Mouse (Mus musculus) 3134 (cell line): ENCODE results near the gene Acy3.
A peak's percentile ranks its signal among the peaks of the same experiment; 100 is the strongest.

ENCODE experiments used
- DNase-seq: peaks from one replicate; pipeline ENCODE4 v3.0.0-alpha.2; 2011; ENCODE audit warnings: low spot score; ENCODE audit not compliant: insufficient read length; ENCODE audit errors: extremely low read depth

The Acy3 gene

DNA sequence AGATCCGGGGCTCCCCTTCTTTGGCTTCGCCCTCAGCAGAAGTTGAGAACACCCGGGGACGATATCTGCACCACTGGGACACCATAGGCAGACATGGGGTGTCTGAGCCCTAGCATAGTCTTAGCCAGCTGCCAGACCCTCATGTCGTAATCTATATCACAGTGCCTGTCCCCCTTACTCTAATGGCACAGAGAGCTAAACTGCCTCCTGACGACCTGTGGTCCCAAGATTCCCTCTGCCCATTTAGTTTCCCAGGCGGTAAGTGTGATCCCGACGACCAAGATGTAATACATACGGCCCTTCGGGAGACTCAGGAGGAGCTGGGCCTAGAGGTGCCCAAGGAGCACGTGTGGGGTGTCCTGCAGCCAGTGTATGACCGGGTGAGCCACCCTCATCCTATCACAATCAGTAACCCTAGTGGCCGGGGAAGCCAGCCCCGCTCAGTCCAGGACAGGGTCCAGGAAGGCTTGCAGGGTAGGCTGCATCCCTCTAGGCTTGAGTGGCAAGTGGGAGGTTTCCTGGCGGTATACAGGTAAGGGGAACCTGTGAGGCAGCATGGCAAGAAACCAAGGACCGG is 14.7 kb downstream of the Acy3 start:
- peak; percentile 28 for DNase-seq

DNA sequence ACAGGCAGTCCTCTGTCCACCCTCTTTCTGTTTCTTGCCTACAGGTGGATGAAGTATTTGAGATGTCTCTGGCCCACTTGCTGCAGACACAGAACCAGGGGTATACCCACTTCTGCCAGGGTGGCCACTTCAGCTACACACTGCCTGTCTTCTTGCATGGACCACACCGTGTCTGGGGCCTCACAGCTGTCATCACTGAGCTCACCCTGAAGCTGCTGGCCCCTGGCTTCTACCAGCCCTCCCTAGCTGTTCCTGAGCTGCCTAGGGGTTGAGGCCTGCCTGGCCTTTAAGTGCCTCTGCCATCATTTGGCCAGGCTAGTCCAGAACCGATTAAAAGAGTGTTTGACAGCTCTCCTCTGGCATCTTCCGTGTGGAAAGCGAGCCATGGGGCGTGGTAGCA is 15.4 kb downstream of the Acy3 start:
- no peak for DNase-seq

DNA sequence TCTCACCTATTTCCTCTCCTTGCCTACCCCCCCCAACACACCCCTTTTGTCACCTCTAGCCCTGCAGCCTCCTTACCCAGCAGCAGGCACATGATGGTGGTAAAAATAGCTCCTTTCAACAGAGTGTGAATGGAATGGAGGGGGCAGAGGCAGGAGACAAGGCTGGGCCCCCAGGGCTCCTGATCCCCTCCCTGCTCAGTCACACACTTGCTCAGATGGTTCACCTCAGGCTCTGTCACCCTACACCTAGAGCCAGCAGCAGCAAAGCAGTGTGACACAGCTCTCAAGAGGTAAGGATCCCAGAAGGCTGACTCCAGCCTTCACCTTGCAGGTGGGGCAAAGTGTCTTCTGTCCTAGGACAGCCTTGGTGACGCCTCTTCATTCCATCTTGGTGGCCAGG is 16.7 kb downstream of the Acy3 start, which contains the start of gene Doc2g:
TSS of gene Doc2g (plus strand) at position 202 of the 400 bp plus-strand sequence.
- DNase-seq: no peak

DNA sequence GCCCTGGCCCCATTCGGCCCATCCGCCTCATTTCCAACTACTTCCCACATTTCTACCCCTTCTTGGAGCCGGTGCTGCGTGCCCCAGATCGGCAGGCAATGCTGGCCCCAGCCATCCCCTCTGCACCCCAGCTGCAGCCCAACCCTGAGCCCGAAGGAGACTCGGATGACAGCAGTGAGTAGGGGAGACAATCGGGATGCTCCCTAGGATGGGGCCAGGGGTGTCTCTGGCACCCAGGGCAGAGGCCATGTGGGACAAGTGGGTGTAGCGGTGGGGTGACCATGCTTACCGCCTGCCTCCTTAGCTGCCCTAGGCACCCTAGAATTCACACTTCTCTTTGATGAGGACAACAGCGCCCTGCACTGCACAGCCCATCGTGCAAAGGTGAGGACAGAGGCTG is 17.3 kb downstream of the Acy3 start:
- no peak for DNase-seq

DNA sequence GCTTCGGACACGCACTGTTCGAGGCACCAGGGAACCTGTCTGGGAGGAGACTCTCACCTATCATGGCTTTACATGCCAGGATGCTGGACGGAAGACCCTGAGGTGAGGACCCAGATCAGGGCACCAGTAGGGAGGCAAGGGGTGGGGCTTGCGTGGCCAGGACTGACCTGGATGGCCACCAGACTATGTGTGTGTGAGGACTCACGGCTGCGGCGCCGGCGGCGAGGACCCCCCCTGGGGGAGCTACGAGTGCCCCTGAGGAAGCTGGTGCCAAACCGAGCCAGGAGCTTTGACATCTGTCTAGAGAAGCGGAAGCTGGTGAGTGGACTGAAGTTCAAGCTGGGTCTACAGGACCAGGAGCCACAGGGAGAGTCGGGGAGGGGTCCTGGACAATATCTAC is 18.0 kb downstream of the Acy3 start:
- no peak for DNase-seq

DNA sequence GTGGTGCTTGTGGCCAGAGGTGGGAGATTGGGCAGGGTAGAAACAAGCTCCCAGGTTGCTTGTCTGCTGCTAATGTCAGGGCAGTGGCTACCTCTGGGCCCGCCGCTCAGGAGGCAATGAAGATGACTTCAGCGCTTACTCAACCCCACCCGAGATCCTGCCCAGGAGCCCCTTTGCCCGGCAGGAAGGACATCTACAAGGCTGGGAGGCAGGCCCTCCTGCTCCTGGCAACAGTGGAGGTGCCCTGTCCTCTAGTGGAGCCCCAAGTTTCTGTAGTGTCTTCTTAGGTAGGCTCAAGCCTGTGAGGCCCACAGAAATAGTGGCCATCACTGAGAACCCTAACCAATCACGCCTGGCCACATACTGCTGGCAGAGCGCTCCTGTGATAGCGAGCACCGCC is 18.7 kb downstream of the Acy3 start:
- no peak for DNase-seq

DNA sequence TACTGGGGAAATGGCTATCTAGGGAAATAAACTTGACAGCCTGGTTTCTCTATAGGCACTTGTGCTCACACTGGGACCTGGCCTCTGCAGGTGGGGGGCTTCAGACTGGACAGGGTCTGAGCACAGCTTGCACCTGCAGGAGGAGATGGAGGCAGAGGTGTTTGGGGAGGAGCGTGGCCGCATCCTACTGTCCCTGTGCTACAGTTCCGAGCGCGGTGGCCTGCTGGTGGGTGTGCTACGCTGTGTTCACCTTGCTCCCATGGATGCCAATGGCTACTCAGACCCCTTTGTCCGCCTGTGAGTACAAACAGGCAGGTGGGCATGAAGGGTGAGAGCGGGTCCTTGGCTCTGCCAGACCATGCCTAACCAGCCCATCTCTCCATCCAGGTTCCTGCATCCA is 19.6 kb downstream of the Acy3 start:
- DNase-seq: no peak

DNA sequence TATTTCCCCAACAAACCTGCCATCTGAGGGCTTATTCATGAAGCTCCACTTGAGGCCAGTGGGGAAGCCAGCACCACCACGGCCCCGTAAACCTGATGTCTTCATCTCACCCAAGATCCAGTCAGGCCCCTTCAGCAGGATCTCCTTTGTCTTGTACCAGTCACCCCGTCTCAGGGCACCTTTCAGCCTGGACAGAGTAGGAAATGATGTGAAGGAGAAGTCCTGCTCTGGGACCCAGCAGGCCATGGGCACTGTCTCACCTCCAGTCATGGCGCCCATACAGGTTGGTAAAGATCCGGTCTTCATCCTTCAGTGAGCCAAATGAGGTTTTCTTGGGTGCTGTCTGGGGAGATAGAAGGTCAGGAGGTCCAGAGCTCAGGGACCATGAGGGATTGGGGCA is 24.7 kb downstream of the Acy3 start:
- DNase-seq: no peak

DNA sequence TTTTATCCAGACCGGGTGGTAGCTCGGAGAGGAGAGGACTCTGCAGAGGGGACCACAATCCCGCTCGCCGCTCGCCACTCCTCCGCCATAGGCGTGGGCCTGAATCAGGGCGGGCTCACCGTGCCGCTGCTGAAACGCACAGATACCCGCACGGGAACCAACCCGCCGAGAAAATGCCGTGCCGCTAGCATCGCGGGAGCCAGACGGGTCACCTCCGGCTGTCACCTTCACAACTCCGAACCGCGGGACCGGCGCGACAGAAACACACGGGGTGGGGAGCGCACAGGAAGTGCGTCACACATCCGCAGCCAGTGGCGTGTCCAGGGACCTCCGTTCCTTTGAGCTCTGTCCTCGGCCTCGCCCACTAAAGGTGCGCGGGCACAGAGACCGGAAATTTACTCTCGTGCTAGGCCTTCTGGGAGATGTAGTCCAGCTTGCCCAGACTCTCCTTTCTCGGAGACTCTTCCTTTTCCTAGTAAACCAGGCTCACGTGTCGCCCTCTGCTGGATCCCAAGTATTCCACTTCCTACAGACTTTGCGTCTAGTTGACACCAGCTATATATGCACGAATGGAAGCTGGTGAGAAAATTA is 26.2 kb downstream of the Acy3 start, which contains the start of gene Ndufv1:
TSS of gene Ndufv1 (minus strand) at position 375 of the 591 bp plus-strand sequence.
- DNase-seq: peak; percentile 95

DNA sequence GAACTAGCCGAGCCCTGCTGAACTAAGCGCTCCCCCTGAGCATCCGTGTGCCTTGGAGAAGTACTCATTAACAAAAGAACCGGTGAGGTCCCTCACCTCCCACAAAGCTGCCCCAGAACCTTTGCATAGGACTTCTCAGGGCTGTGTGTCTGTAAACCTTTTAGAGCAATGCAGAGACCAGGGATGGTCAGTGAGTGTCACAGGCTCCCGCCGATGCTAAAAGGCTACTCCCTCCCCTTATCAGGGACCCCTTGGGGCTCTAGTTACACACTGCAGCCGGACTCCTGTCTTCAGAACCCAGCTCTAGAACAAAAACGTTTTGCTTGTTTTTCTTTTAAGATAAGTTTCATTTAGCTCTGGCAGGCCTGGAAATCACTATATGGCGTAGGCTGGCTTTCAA is 26.7 kb downstream of the Acy3 start:
- no peak for DNase-seq

DNA sequence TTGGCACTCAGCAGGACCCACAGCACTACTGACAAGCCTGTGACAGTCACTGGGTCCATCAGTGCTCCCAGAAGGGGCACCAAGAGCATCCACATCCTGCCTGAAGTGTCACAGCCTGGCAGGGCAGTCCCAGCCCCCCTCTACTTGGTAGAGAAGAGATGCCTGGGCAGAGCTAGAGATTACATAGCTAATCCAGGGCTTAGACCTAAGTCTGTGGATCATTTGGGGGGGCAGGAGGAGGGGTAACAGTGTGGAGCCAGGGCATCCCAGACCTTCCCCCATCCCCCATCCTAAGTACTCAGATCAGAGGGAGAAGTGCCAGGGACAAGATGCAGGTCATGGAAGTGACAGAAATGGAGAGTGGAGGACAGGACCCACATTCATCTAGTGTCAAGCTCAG is 28.4 kb downstream of the Acy3 start:
- DNase-seq: no peak

DNA sequence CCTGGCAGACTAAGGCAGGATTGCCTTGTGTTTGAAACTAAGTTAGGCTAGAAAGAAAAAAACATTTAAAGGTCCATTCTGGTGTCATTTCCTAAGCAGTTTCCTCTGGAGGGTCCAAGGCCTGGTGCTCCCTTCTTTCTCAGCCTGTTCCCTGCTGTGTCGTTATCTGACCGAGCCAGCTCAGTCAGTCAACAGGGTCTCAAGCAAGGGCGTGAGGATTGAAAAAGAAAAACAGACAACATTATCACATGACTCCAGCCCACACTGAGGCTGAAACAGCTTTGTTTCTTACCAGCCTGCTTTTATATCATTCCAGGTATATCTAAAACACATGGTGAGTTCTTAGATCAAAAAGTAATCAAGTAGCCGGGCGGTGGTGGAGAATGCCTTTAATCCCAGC is 29.3 kb downstream of the Acy3 start:
- no peak for DNase-seq

DNA sequence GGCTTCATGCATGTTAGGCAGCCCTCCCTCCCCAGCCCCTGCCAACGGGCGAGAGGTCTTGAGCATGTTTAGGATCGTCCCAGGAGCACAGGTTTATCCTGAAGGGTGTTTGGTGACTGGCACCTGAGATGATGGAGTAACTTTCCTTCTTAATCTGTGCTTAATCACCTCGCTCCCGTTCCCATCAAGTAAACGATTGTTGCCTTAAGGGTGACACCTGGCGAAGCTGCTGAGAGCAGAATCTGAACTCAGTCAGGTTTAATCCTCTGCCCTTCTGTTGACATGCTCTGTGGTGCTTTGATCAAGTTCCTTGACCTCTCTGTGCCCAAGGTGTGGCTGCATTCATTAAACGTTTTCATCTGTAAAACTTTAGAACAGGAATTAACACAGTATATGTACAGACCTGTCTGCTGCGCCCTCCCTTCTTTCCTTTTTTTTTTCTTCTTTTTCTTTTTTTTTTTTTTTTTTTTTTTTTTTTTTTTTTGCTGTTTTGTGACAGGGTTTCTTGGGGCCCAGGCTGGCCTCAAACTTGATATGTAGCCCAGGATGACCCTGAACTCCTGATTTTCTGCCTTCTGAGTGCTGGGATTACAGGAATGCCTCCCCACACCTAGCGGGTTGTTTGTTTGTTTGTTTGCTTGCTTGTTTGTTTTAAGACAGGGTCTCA is 31.7 kb downstream of the Acy3 start:
- DNase-seq: no peak

DNA sequence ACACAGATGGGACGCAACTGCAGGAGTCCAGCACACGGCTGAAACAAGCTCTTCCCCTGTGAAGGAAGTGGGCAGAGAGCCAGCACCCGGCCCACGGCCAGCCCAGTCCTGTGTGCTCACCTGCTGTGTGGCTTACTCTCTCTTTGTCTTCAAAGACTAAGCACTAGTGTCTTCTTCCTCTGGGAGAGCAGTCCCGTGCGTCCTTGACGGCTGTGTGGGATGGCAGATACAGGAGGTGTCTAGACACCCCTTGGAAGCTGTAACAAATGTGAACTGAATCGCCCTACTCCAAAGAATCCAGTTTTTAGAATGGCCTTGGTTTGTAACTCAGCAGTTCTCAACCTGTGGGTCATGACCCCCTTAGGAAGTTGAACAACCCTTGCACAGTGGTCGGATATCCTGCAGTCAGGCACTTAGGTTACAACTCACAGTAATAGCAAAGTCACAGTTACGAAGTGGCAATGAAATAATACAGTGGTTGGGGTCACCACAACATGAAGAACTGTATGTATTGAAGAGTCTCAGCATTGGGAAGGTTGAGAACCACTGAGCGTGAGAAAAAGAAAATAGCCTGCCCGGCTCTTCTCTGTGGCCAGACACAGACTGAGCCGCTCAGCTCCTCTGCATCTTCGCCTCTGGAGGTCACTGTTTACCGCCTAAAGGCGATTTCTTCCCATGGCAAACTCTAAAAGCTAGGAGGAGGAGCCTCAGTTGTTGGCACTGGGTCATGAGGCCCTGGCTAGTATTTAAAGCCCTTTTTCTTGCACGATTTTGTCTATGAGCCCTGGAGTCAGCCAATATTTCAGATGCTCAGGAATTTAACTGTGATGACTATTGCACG is 32.6 kb downstream of the Acy3 start:
- DNase-seq: peak; percentile 56

DNA sequence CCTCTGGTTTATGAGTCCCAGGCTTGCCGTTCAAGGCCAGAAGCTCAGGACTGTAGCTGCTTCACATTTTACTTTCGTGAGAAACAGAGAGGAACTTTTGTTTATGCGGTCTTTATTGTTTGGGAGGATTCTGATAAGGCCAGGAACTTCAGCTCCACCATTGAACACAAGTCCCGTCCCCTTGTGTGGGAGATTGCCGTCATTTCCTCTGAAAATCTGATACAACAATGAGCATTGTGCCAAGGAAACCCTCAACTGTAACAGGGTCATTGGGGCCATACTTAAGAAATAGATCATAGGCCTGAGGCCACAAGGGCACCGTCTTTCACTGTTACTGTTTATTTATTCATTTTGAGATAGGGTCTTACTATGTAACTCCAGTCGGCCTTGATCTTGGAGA is 36.8 kb downstream of the Acy3 start:
- no peak for DNase-seq

DNA sequence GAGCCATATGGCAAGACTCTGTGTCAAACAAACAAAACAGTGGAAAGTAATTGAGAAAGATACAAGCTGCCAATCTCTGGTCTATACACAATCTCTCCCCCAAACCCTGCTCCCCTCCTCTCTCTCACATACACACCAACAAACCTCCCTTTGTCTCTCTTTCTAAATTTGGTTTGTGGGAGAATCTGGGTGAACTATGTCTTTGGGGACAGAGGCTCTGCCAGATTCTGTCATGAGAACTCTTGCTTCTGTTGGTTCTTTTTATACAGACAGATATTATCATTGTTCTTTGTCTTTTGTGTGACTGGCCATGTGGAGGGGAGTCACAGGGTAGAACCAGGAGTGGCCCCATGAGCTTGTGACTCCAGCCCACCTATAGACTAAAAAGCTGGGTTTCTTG is 41.2 kb downstream of the Acy3 start:
- DNase-seq: no peak

DNA sequence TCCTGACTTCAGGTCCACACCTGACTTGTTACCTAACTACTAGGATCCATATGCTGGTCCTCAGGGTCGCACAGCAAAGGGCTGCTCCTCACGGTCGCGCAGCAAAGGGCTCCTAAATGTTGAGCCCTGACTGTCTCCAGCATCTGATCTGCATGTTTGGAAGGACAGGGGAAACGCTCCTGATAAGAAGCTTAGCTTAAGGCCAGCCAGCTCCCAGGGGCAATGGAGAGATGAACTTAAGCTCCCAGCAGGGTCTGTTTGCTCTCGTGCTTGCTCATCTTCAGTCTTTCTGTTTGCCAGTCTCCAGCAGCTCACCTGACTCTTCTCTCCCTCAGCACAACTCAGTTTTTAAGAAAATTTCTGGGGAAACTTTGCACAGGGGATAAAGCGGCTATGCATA is 46.3 kb downstream of the Acy3 start:
- DNase-seq: no peak

DNA sequence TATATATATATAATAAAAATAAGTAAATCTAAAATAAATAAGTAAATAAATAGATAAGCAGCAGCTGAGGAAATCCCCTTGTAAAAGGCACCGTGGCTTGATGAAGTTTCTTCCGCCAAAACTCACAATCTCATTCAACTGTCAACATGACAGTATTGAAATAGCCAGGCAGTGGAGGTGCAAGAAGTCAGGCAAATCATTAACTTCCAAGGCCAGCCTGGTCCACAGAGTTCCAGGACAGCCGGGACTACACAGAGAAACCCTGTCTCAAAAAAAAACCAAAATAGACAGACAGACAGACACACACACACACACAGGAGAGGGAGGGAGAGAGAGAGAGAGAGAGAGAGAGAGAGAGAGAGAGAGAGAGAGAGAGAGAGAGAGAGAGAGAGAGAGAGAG is 46.9 kb downstream of the Acy3 start:
- DNase-seq: no peak

DNA sequence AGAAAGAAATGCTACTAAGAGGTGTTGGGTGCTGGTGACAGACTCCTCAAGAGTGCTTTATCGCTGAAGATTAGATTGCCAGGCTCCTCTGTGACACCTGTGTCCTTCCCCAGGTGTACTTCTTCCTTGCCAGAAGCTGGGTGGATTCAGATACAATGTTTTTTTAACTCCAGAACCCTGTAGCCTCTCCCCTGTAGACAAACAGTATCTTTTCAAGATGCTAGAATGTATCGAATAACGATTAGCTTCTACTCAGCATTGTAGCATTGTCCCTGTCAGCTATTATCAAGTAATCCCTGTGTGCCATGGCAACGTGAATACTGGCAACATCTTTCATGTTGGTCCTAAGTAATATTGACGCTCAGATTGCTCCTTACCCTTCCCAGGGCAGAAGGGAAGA is 47.4 kb downstream of the Acy3 start:
- no peak for DNase-seq

DNA sequence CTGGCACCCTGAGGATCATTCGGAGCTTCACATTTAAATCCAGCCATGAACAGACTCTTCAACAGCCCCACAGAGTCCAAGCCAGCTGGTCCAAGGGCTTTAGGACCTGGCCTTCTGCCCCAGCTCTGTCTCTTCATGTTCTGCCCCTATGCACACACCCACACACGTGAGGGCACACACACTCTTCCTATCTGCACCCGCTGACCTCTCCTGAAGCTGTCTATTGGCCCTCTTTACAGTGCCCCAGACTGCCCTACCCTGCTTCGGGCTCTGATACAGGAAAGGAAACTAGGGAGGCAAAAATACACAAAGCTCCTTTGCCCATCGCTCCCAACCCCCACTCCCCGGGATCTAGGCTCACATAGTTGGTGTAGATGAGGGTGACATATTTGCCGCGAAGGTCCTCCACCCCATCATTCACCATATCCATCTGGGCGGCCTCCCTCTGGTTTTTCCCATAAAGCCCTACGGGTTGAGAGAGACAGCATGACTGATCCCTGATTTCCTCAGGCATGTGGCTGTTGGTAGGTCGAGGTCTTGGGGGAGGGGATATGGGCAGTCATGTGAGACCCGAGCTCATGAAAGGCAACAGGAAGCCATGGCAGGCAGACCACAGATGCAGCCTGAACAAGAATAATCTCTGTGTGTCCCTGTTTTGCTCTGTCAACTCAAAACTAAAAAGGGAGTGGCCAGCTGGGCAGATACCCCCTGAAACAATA is 50.1 kb downstream of the Acy3 start:
- DNase-seq: no peak
